Mouse (Mus musculus) ES-Bruce4 (cell line): ENCODE measurements around the gene Mapk12. TPM values are rescaled to one million over a fixed set of nuclear protein-coding genes. Genes with fewer than 3 reads are reported as not detected.

ENCODE experiments used
- H3K27ac ChIP-seq: 2 replicates; pipeline ENCODE4 v1.5.1; 2012; ENCODE audit warnings: low read length, inconsistent platforms; ENCODE audit not compliant: insufficient read depth
- H3K27me3 ChIP-seq: 2 replicates; pipeline ENCODE4 v1.6.1; 2012; ENCODE audit warnings: mild to moderate bottlenecking, low read length, inconsistent platforms; ENCODE audit not compliant: control insufficient read depth, poor library complexity, insufficient read depth, severe bottlenecking
- H3K36me3 ChIP-seq: 2 replicates; pipeline ENCODE4 v1.6.1; 2012; ENCODE audit warnings: inconsistent platforms, mild to moderate bottlenecking, low read length, moderate library complexity; ENCODE audit not compliant: control insufficient read depth, poor library complexity, insufficient read depth, severe bottlenecking
- H3K4me1 ChIP-seq: one replicate; pipeline ENCODE4 v1.8.1; 2011; ENCODE audit warnings: low read length; ENCODE audit not compliant: control insufficient read depth, insufficient read depth
- H3K4me3 ChIP-seq: 2 replicates; pipeline ENCODE4 v1.5.1; 2011; ENCODE audit warnings: low read depth, mild to moderate bottlenecking, low read length
- H3K9ac ChIP-seq: 2 replicates; pipeline ENCODE4 v1.6.1; 2012; ENCODE audit warnings: low read depth, mild to moderate bottlenecking, inconsistent platforms; ENCODE audit not compliant: poor library complexity, severe bottlenecking
- H3K9me3 ChIP-seq: replicated peaks from 2 replicates; pipeline ENCODE4 v1.6.1; 2012; ENCODE audit warnings: mild to moderate bottlenecking, low read length, inconsistent platforms; ENCODE audit not compliant: control insufficient read depth, poor library complexity, insufficient read depth, severe bottlenecking
- CTCF ChIP-seq: IDR thresholded peaks from one replicate; pipeline ENCODE4 v1.8.1; 2011; ENCODE audit warnings: low read depth, low read length
- EP300 ChIP-seq: IDR thresholded peaks from 2 replicates; pipeline ENCODE4 v1.6.1; 2011; ENCODE audit warnings: low read depth, low read length; ENCODE audit not compliant: insufficient read depth
- POLR2A ChIP-seq: IDR thresholded peaks from one replicate; pipeline ENCODE4 v1.8.1; 2011; ENCODE audit warnings: low read length; ENCODE audit not compliant: insufficient read depth
- polyA plus RNA-seq: library from polyadenylated mRNA; stranded (reverse); fragments of >200 nt; gene quantifications from 2 replicates; pipeline ENCODE4 v1.2.4, GENCODE M21; 2011; ENCODE audit warnings: low read depth; ENCODE audit not compliant: missing spikeins, insufficient read depth, insufficient read length

Gene Mapk12
- polyA plus RNA-seq, 1 experiment: 38.2 TPM

GRCm38 (mm10) chr15:89089248-89090051, 51.1 kb downstream of the Mapk12 start:
- Histone ChIP-seq H3K4me3 (peak overlapping the region; percentile 80), H3K4me1 (no peaks in the 10 kb centered on the region), H3K9ac (peak overlapping the region; percentile 60), H3K27ac (no peak overlapping the region), H3K9me3 (no peaks in the 10 kb centered on the region), H3K27me3 (no peaks in the 10 kb centered on the region), H3K36me3 (no peaks in the 10 kb centered on the region)
- TF ChIP-seq EP300 (no peak), CTCF (no peak), POLR2A (no peak)

GRCm38 (mm10) chr15:89088607-89089247, 51.8 kb downstream of the Mapk12 start, which contains the start of gene Selenoo:
Gene Selenoo (plus strand): TSS chr15:89089084.
- Histone ChIP-seq H3K27ac (no peak within 1 kb of the TSS), H3K36me3 (no peaks in the 10 kb centered on the region), H3K4me3 (peak within 1 kb of the TSS; percentile 80), H3K9ac (peak within 1 kb of the TSS; percentile 60), H3K27me3 (no peaks in the 10 kb centered on the region), H3K9me3 (no peaks in the 10 kb centered on the region), H3K4me1 (no peaks in the 10 kb centered on the region)
- TF ChIP-seq CTCF (no peak), POLR2A (peak; percentile 5)

DNA sequence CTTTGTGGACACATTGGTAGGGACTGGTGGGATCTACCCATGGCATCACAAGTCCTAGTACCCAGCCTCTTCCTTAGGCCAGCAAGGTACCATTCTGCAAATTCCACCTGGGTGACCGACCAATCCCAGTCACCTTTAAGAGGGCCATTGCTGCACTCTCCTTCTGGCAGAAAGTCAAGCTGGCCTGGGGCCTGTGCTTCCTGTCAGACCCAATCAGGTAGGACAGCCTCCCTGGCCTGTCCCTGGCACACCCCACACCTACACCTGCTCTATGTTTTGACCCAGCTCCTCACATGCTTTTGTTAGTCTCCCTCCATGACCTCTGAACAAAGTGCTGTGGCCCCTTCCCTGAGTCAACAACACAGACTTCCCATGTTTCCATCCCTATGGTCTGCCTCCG, 55.7 kb downstream of the Mapk12 start:
- Histone ChIP-seq H3K9ac (no peak overlapping the region), H3K9me3 (no peaks in the 10 kb centered on the region), H3K27ac (no peak overlapping the region), H3K36me3 (no peaks in the 10 kb centered on the region), H3K4me1 (no peaks in the 10 kb centered on the region), H3K27me3 (no peaks in the 10 kb centered on the region), H3K4me3 (no peak overlapping the region)
- no peak for TF ChIP-seq POLR2A

GRCm38 (mm10) chr15:89083906-89084305, 56.6 kb downstream of the Mapk12 start:
- H3K36me3 ChIP-seq: no peaks in the 10 kb centered on the region
- no peaks in the 10 kb centered on the region for H3K27me3 ChIP-seq
- H3K4me3 ChIP-seq: no peak overlapping the region
- H3K4me1 ChIP-seq: no peaks in the 10 kb centered on the region
- H3K9ac ChIP-seq: no peak overlapping the region
- H3K9me3 ChIP-seq: no peaks in the 10 kb centered on the region
- TF ChIP-seq CTCF: no peak
- no peak for TF ChIP-seq EP300
- no peak for TF ChIP-seq POLR2A
- H3K27ac ChIP-seq: no peak overlapping the region

Other genes with a start within 250 kb of the Mapk12 start
- gene Ttll8, start 186.3 kb downstream of the Mapk12 start, polyA plus RNA-seq: not detected in 2 replicates
- gene Mlc1, start 161.7 kb downstream of the Mapk12 start, polyA plus RNA-seq: not detected in 2 replicates
- 2.9 and 4.1 TPM in 2 replicates for gene Mov10l1, start 157.8 kb downstream of the Mapk12 start, polyA plus RNA-seq
- gene Panx2, start 81.0 kb downstream of the Mapk12 start, polyA plus RNA-seq: 1.4 and 2.8 TPM in 2 replicates
- gene Trabd, start 65.6 kb downstream of the Mapk12 start, polyA plus RNA-seq: 19.7 and 21.6 TPM in 2 replicates
- gene Selenoo, start 51.6 kb downstream of the Mapk12 start, polyA plus RNA-seq: 9.2 and 9.4 TPM in 2 replicates
- 21.1 and 26.9 TPM in 2 replicates for gene Tubgcp6, start 17.6 kb downstream of the Mapk12 start, polyA plus RNA-seq
- 4.6 and 4.8 TPM in 2 replicates for gene Hdac10, start 12.0 kb downstream of the Mapk12 start, polyA plus RNA-seq
- gene Mapk11, start 8.9 kb upstream of the Mapk12 start, polyA plus RNA-seq: 9.1 and 9.3 TPM in 2 replicates
- gene Plxnb2, start 40.1 kb upstream of the Mapk12 start, polyA plus RNA-seq: 86.1 and 96.7 TPM in 2 replicates
- gene Dennd6b, start 55.8 kb upstream of the Mapk12 start, polyA plus RNA-seq: 9.1 and 10.0 TPM in 2 replicates
- 13.3 and 14.3 TPM in 2 replicates for gene Ppp6r2, start 70.8 kb upstream of the Mapk12 start, polyA plus RNA-seq
- gene Sbf1, start 174.6 kb upstream of the Mapk12 start, polyA plus RNA-seq: 51.5 and 66.1 TPM in 2 replicates
- gene Adm2, start 182.0 kb upstream of the Mapk12 start, polyA plus RNA-seq: 1.1 TPM in 1 of 2 replicates, not detected in the other
- not detected in 2 replicates for gene Miox, start 193.7 kb upstream of the Mapk12 start, polyA plus RNA-seq
- 41.4 and 42.1 TPM in 2 replicates for gene Lmf2, start 215.0 kb upstream of the Mapk12 start, polyA plus RNA-seq
- gene Ncaph2, start 215.0 kb upstream of the Mapk12 start, polyA plus RNA-seq: 164 and 173 TPM in 2 replicates
- 11.0 and 12.0 TPM in 2 replicates for gene Sco2, start 233.1 kb upstream of the Mapk12 start, polyA plus RNA-seq
- not detected in 2 replicates for gene Tymp, start 236.3 kb upstream of the Mapk12 start, polyA plus RNA-seq
- gene Odf3b, start 238.6 kb upstream of the Mapk12 start, polyA plus RNA-seq: 1.4 and 2.6 TPM in 2 replicates
- gene Klhdc7b, start 244.2 kb upstream of the Mapk12 start, polyA plus RNA-seq: not detected in 2 replicates